Mouse (Mus musculus) lung, adult 2 months (tissue): ENCODE results near the gene Mfsd2b.

Experiments
- CTCF ChIP-seq: fragments of 200-500 bp; IDR thresholded peaks from 2 replicates; pipeline ENCODE4 v1.5.1; 2011; ENCODE audit warnings: mild to moderate bottlenecking, low read length, control low read depth; ENCODE audit not compliant: insufficient read depth
- POLR2A ChIP-seq: fragments of 200-500 bp; IDR thresholded peaks from 2 replicates; pipeline ENCODE4 v1.6.1; 2011; ENCODE audit warnings: low read depth, mild to moderate bottlenecking, control low read depth, low read length, borderline replicate concordance; ENCODE audit errors: extremely low read depth

- TF ChIP-seq POLR2A (no peak), CTCF (no peak)
These were observed 4.2 kb upstream of the Mfsd2b start for GRCm38 (mm10) chr12:4878296-4878783.
